Mouse (Mus musculus): ENCODE results near the gene Slc25a13.

DNA sequence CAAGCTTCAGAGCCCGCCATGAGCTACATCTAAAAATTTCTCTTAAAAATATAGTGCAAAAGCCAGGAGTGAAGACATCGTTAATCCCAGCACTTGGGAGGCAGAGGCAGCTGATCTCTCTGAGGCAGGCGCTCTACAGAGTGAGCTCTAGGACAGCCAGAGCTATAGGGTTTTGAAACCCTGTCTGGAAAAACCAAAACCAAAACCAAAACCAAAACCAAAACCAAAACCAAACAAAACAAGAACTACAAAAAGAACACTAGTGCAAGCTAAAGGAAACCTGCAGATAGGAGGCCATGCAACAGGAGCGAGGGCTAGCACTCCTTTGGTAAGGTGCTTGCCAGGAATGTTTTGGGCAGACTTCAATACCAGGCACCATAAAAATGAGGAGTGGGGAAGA, 30.5 kb downstream of the Slc25a13 start:
- TF ChIP-seq POLR2A (IDR thresholded peaks at IDR 0.05; ENCODE audit: insufficient read depth, low read depth, low read length), result no peak
- TF ChIP-seq EP300 (IDR thresholded peaks at IDR 0.05; ENCODE audit: insufficient read depth, low read depth, low read length), result no peak
- TF ChIP-seq CTCF (IDR thresholded peaks at IDR 0.05), result no peak

All from heart, adult 2 months (tissue).